Mouse (Mus musculus): ENCODE measurements around the gene Creb3l4. TPM values are rescaled to one million over a fixed set of nuclear protein-coding genes. Genes with fewer than 3 reads are reported as not detected.

Gene Creb3l4
- polyA plus RNA-seq, 1 experiment from 2014 or later, result 1.3 TPM

- no peak overlapping the region for H3K4me3 ChIP-seq (ENCODE audit: low read depth, low read length)
- H3K9me3 ChIP-seq (ENCODE audit: control insufficient read depth, low read length), result no peaks in the 10 kb centered on the region
Measured at GRCm38 (mm10) chr3:90224331-90224730, 19.0 kb downstream of the Creb3l4 start.

GRCm38 (mm10) chr3:90222941-90223340 lies 20.4 kb downstream of the Creb3l4 start:
- Histone ChIP-seq H3K27ac (ENCODE audit: low read depth, low read length) (no peak overlapping the region), H3K4me2 (ENCODE audit: low read depth, low read length) (no peak overlapping the region), H3K4me1 (ENCODE audit: control insufficient read depth, insufficient read depth, low read length) (peaks cover 7% of the 10 kb centered on the region; the same call in 1 of the 2 replicates), H3K27me3 (ENCODE audit: control insufficient read depth, insufficient read depth, low read length) (no peaks in the 10 kb centered on the region), H3K9ac (replicated peaks; ENCODE audit: low read depth, low read length) (no peak overlapping the region), H3K4me3 (ENCODE audit: low read depth, low read length) (no peak overlapping the region), H3K9me3 (ENCODE audit: control insufficient read depth, low read length) (no peaks in the 10 kb centered on the region), H3K36me3 (ENCODE audit: control insufficient read depth, insufficient read depth, low read length) (no peaks in the 10 kb centered on the region)
- 88% methylated on average over 3 of the region's 3 CpGs for WGBS
- ATAC-seq (ENCODE audit: low read depth), result no peak

More at GRCm38 (mm10) chr3:90224331-90224730, 19.0 kb downstream of the Creb3l4 start:
- WGBS, result 84% methylated on average over 10 of the region's 10 CpGs
- ATAC-seq (ENCODE audit: low read depth), result no peak
- peaks cover 7% of the 10 kb centered on the region; the same call in 1 of the 2 replicates for H3K4me1 ChIP-seq (ENCODE audit: control insufficient read depth, insufficient read depth, low read length)
- no peaks in the 10 kb centered on the region for H3K36me3 ChIP-seq (ENCODE audit: control insufficient read depth, insufficient read depth, low read length)
- H3K27me3 ChIP-seq (ENCODE audit: control insufficient read depth, insufficient read depth, low read length), result no peaks in the 10 kb centered on the region
- H3K27ac ChIP-seq (ENCODE audit: low read depth, low read length), result no peak overlapping the region
- H3K4me2 ChIP-seq (ENCODE audit: low read depth, low read length), result no peak overlapping the region
- H3K9ac ChIP-seq (replicated peaks; ENCODE audit: low read depth, low read length), result no peak overlapping the region

- 89% methylated on average over 4 of the region's 4 CpGs for WGBS
- Histone ChIP-seq H3K27me3 (ENCODE audit: control insufficient read depth, insufficient read depth, low read length) (no peaks in the 10 kb centered on the region), H3K9ac (replicated peaks; ENCODE audit: low read depth, low read length) (no peak overlapping the region), H3K4me2 (ENCODE audit: low read depth, low read length) (no peak overlapping the region), H3K4me1 (ENCODE audit: control insufficient read depth, insufficient read depth, low read length) (peaks cover 7% of the 10 kb centered on the region; the same call in 1 of the 2 replicates), H3K9me3 (ENCODE audit: control insufficient read depth, low read length) (no peaks in the 10 kb centered on the region), H3K4me3 (ENCODE audit: low read depth, low read length) (no peak overlapping the region), H3K27ac (ENCODE audit: low read depth, low read length) (no peak overlapping the region), H3K36me3 (ENCODE audit: control insufficient read depth, insufficient read depth, low read length) (no peaks in the 10 kb centered on the region)
- no peak for ATAC-seq (ENCODE audit: low read depth)
Measured at GRCm38 (mm10) chr3:90222455-90222854, 20.9 kb downstream of the Creb3l4 start.

DNA sequence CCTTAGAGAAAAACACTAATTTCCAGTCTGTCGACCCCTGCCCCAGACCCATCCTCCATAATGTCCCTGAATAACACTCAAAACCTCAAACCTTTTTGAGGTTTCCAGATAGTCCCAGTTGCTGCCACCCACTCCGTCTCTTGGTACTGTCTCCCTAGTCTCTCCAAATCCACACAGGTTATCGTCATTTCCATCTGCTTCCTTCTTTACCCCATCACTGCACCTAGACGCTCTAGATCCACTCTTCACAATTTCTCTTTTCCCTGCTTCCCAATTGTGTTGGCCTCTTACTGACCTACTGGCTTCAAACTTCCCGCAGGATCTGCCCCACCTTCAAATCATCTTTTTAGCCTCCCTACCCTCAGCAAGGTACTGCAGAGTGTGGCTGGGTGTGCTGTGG lies 22.2 kb downstream of the Creb3l4 start:
- peak overlapping the region; percentile 27 for H3K4me3 ChIP-seq (ENCODE audit: low read depth, low read length)
- peaks cover 7% of the 10 kb centered on the region; the same call in 1 of the 2 replicates for H3K4me1 ChIP-seq (ENCODE audit: control insufficient read depth, insufficient read depth, low read length)
- ATAC-seq (ENCODE audit: low read depth), result no peak
- peak overlapping the region; percentile 52 for H3K4me2 ChIP-seq (ENCODE audit: low read depth, low read length)
- H3K27ac ChIP-seq (ENCODE audit: low read depth, low read length), result no peak overlapping the region; the same call in 1 of the 2 replicates
- no peaks in the 10 kb centered on the region for H3K9me3 ChIP-seq (ENCODE audit: control insufficient read depth, low read length)
- no peaks in the 10 kb centered on the region for H3K36me3 ChIP-seq (ENCODE audit: control insufficient read depth, insufficient read depth, low read length)
- peak overlapping the region; percentile 46; the same call in 1 of the 2 replicates for H3K9ac ChIP-seq (replicated peaks; ENCODE audit: low read depth, low read length)
- WGBS, result 30% methylated on average over 5 of the region's 5 CpGs
- H3K27me3 ChIP-seq (ENCODE audit: control insufficient read depth, insufficient read depth, low read length), result no peaks in the 10 kb centered on the region

DNA sequence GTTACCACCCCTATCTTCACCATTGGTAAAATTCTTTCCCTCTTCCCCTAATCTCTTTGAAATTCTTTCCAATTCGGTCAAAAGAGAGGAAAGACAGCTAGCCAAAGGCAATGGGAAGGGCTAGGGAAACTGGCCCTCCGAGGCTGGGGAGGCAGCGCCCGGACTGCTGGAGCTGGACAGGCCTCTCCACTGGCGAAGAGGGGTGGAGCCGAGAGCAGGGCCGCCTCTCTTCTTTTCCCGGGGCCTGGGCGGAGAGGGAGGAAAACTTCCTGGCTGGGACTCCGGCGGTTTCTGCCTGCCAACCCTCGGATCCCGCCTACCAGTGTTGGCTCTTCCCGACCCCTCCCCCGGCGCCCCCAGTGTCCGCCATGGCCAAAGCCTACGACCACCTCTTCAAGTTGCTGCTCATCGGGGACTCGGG lies 22.8 kb downstream of the Creb3l4 start:
- peak overlapping the region; percentile 46 for H3K9ac ChIP-seq (replicated peaks; ENCODE audit: low read depth, low read length)
- H3K4me1 ChIP-seq (ENCODE audit: control insufficient read depth, insufficient read depth, low read length), result peaks cover 7% of the 10 kb centered on the region; the same call in 1 of the 2 replicates
- WGBS, result 2% methylated on average over 18 of the region's 20 CpGs

DNA sequence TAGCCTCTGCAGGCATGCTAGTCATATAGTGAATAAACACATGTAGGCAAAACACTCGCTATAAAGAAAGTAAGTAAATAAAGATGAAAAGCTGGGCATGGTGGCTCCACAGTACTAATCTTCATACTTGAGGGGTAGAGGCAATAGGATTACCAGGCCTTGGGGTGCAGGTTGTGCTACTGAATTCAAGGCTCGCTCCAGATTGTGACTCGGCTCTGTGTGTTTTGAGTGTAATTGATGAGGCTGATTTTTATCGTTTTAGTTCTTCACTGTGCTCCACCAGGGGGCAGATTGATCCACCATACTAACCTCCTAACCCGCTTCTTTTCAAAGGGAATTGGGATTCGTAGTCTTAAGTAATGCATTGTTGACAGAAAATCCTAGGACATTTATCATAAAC lies 23.2 kb downstream of the Creb3l4 start:
- no peaks in the 10 kb centered on the region for H3K36me3 ChIP-seq (ENCODE audit: control insufficient read depth, insufficient read depth, low read length)
- WGBS, result 9% methylated on average over 6 of the region's 6 CpGs
- no peaks in the 10 kb centered on the region for H3K9me3 ChIP-seq (ENCODE audit: control insufficient read depth, low read length)
- no peak overlapping the region for H3K9ac ChIP-seq (replicated peaks; ENCODE audit: low read depth, low read length)
- H3K4me3 ChIP-seq (ENCODE audit: low read depth, low read length), result peak overlapping the region; percentile 27
- H3K4me2 ChIP-seq (ENCODE audit: low read depth, low read length), result peak overlapping the region; percentile 52
- peaks cover 7% of the 10 kb centered on the region; the same call in 1 of the 2 replicates for H3K4me1 ChIP-seq (ENCODE audit: control insufficient read depth, insufficient read depth, low read length)
- H3K27me3 ChIP-seq (ENCODE audit: control insufficient read depth, insufficient read depth, low read length), result no peaks in the 10 kb centered on the region
- peak; percentile 52 for ATAC-seq (ENCODE audit: low read depth)
- H3K27ac ChIP-seq (ENCODE audit: low read depth, low read length), result peak overlapping the region; percentile 44; the same call in 1 of the 2 replicates

More for the DNA sequence above, 22.8 kb downstream of the Creb3l4 start:
- Histone ChIP-seq H3K27me3 (ENCODE audit: control insufficient read depth, insufficient read depth, low read length) (no peaks in the 10 kb centered on the region), H3K9me3 (ENCODE audit: control insufficient read depth, low read length) (no peaks in the 10 kb centered on the region), H3K4me2 (ENCODE audit: low read depth, low read length) (peak overlapping the region; percentile 52), H3K27ac (ENCODE audit: low read depth, low read length) (peak overlapping the region; percentile 44; the same call in 1 of the 2 replicates), H3K4me3 (ENCODE audit: low read depth, low read length) (peak overlapping the region; percentile 27), H3K36me3 (ENCODE audit: control insufficient read depth, insufficient read depth, low read length) (no peaks in the 10 kb centered on the region)
- peak; percentile 69 for ATAC-seq (ENCODE audit: low read depth)

DNA sequence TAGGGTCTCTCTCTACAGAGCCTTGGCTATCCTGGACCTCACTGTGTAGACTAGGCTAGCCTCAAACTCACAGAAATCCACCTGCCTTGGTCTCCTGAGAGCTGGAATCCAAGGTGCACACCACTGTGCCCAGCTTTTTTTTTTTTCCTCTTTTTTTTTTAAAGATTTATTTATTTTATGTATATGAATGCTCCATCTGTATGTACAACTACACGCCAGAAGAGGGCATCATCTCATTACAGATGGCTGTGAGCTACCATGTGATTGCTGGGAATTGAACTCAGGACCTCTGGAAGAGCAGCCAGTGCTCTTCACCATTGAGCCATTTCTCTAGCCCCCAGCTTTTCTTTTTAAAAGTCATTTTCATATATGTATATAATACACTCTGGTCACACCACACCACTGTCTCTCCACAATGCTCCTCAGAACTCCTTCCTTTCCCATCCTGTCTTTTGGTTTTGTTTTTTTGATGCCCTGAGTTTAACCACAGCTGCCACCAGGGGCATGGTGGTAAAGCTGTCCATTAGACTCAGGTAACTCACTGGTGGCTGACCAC lies 27.4 kb downstream of the Creb3l4 start:
- H3K4me1 ChIP-seq (ENCODE audit: control insufficient read depth, insufficient read depth, low read length), result peaks cover 25% of the 10 kb centered on the region
- no peaks in the 10 kb centered on the region for H3K9me3 ChIP-seq (ENCODE audit: control insufficient read depth, low read length)
- H3K36me3 ChIP-seq (ENCODE audit: control insufficient read depth, insufficient read depth, low read length), result peaks cover 12% of the 10 kb centered on the region; the same call in 1 of the 2 replicates
- 43% methylated on average over 1 of the region's 1 CpGs for WGBS
- no peaks in the 10 kb centered on the region for H3K27me3 ChIP-seq (ENCODE audit: control insufficient read depth, insufficient read depth, low read length)
- H3K4me3 ChIP-seq (ENCODE audit: low read depth, low read length), result no peak overlapping the region
- H3K4me2 ChIP-seq (ENCODE audit: low read depth, low read length), result no peak overlapping the region
- H3K9ac ChIP-seq (replicated peaks; ENCODE audit: low read depth, low read length), result no peak overlapping the region
- no peak overlapping the region for H3K27ac ChIP-seq (ENCODE audit: low read depth, low read length)
- no peak for ATAC-seq (ENCODE audit: low read depth)

GRCm38 (mm10) chr3:90213956-90214684 lies 29.2 kb downstream of the Creb3l4 start:
- peak overlapping the region; percentile 95 for H3K4me2 ChIP-seq (ENCODE audit: low read depth, low read length)
- H3K9ac ChIP-seq (replicated peaks; ENCODE audit: low read depth, low read length), result peak overlapping the region; percentile 50
- peaks cover 21% of the 10 kb centered on the region for H3K4me1 ChIP-seq (ENCODE audit: control insufficient read depth, insufficient read depth, low read length)
- H3K27me3 ChIP-seq (ENCODE audit: control insufficient read depth, insufficient read depth, low read length), result no peaks in the 10 kb centered on the region
- 10% methylated on average over 12 of the region's 12 CpGs for WGBS
- peak overlapping the region; percentile 84 for H3K27ac ChIP-seq (ENCODE audit: low read depth, low read length)
- peak overlapping the region; percentile 90 for H3K4me3 ChIP-seq (ENCODE audit: low read depth, low read length)
- H3K9me3 ChIP-seq (ENCODE audit: control insufficient read depth, low read length), result no peaks in the 10 kb centered on the region
- peak; percentile 65 for ATAC-seq (ENCODE audit: low read depth)
- peaks cover 27% of the 10 kb centered on the region for H3K36me3 ChIP-seq (ENCODE audit: control insufficient read depth, insufficient read depth, low read length)

DNA sequence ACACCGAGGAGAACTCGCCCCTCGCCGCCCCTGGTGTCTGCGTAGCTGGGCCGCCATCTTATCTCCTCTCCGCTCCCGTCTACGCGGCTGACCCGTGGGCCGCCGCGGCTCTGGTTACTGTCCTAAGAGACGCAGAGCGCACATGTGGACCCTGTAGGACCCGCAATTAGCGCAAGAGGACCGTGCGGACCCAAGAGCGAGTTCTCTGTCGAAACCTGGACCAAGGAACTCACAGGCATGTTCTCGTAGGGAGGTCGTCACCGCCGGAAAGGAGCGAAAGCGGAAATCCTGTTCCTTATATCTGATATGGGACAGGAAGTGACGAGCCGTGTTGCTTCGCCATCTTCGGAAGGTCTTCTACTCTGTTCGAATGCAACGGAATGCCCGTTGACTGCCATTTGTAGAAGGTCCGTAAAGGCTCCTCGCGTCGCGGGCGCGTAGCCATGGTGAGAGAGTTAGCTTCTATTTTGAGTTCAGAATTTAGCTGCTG lies 29.9 kb downstream of the Creb3l4 start, which contains the start of the genes Rps27 and Rab13:
Rps27 (minus strand) TSS at position 275 of the 490 bp plus-strand sequence.
Rab13 (plus strand) TSS at position 319 of the 490 bp plus-strand sequence.
- WGBS, result under 1% methylated on average over 42 of the region's 42 CpGs
- H3K4me1 ChIP-seq (ENCODE audit: control insufficient read depth, insufficient read depth, low read length), result peaks cover 21% of the 10 kb centered on the region
- H3K9ac ChIP-seq (replicated peaks; ENCODE audit: low read depth, low read length), result peak within 1 kb of the TSS; percentile 79
- H3K4me2 ChIP-seq (ENCODE audit: low read depth, low read length), result peak within 1 kb of the TSS; percentile 95
- H3K36me3 ChIP-seq (ENCODE audit: control insufficient read depth, insufficient read depth, low read length), result peaks cover 34% of the 10 kb centered on the region
- peak within 1 kb of the TSS; percentile 84 for H3K27ac ChIP-seq (ENCODE audit: low read depth, low read length)
- H3K4me3 ChIP-seq (ENCODE audit: low read depth, low read length), result peak within 1 kb of the TSS; percentile 90
- peak; percentile 94 for ATAC-seq (ENCODE audit: low read depth)
- H3K27me3 ChIP-seq (ENCODE audit: control insufficient read depth, insufficient read depth, low read length), result no peaks in the 10 kb centered on the region
- no peaks in the 10 kb centered on the region for H3K9me3 ChIP-seq (ENCODE audit: control insufficient read depth, low read length)
